Mouse (Mus musculus) forebrain, embryonic 15.5 days (tissue): ENCODE data around the gene Senp6. TPM values are rescaled to one million over a fixed set of nuclear protein-coding genes. Genes with fewer than 3 reads are reported as not detected.

Experiments used
- ATAC-seq: fragments of 200-750 bp; cut with Nextera tagmentation; replicated peaks from 2 replicates; pipeline ENCODE4 v1.8.0; 2017; ENCODE audit warnings: mild to moderate bottlenecking, moderate TSS enrichment, moderate library complexity
- H3K27ac ChIP-seq: fragments of 300-500 bp; sonication (generic); replicated peaks from 2 replicates; pipeline ENCODE4 v1.5.1; 2015; ENCODE audit warnings: mild to moderate bottlenecking, inconsistent platforms
- H3K27me3 ChIP-seq: fragments of 300-500 bp; sonication (generic); 2 replicates; pipeline ENCODE4 v1.6.1; 2015; ENCODE audit warnings: inconsistent platforms
- H3K36me3 ChIP-seq: fragments of 300-500 bp; sonication (generic); 2 replicates; pipeline ENCODE4 v1.6.1; 2015; ENCODE audit warnings: mild to moderate bottlenecking, inconsistent platforms
- H3K4me1 ChIP-seq: fragments of 300-500 bp; sonication (generic); 2 replicates; pipeline ENCODE4 v1.6.1; 2015; ENCODE audit warnings: inconsistent platforms
- H3K4me2 ChIP-seq: fragments of 300-500 bp; sonication (generic); replicated peaks from 2 replicates; pipeline ENCODE4 v1.6.1; 2015; ENCODE audit warnings: mild to moderate bottlenecking, inconsistent platforms
- H3K4me3 ChIP-seq: fragments of 300-500 bp; sonication (generic); 2 replicates; pipeline ENCODE4 v1.5.1; 2015; ENCODE audit warnings: mild to moderate bottlenecking, inconsistent platforms
- H3K9ac ChIP-seq: fragments of 300-500 bp; sonication (generic); replicated peaks from 2 replicates; pipeline ENCODE4 v1.6.1; 2015; ENCODE audit warnings: mild to moderate bottlenecking, inconsistent platforms
- H3K9me3 ChIP-seq: fragments of 300-500 bp; sonication (generic); 2 replicates; pipeline ENCODE4 v1.6.1; 2016; ENCODE audit warnings: inconsistent platforms
- WGBS: fragments of 180-500 bp; shearing (Covaris S2); methylation state at CpG from one replicate; pipeline ENCODE4 v1.1.7; 2015; ENCODE audit warnings: mixed read lengths; 5-methylcytosine and 5-hydroxymethylcytosine counted together
- polyA plus RNA-seq: library from polyadenylated mRNA; unstranded; fragments of >200 nt; fragmentation: Nextera tagmentation; extraction: Ambion mirVana; gene quantifications from 2 replicates; pipeline ENCODE4 v1.2.1, GENCODE M21; 2015

The Senp6 gene
- polyA plus RNA-seq, 1 experiment from 2014 or later: 56.3 TPM

- 2% methylated on average over 13 of the region's 13 CpGs for WGBS
- no peaks in the 10 kb centered on the region for H3K27me3 ChIP-seq
- peaks cover 8% of the 10 kb centered on the region for H3K4me1 ChIP-seq
- ATAC-seq: peak; percentile 3
- H3K9me3 ChIP-seq: no peaks in the 10 kb centered on the region
- no peak overlapping the region for H3K27ac ChIP-seq
- H3K4me2 ChIP-seq: peak overlapping the region; percentile 82
- peak overlapping the region; percentile 94 for H3K4me3 ChIP-seq
- no peak overlapping the region for H3K9ac ChIP-seq
- no peaks in the 10 kb centered on the region for H3K36me3 ChIP-seq
Measured at GRCm38 (mm10) chr9:80164191-80164590, 97.5 kb downstream of the Senp6 start.

DNA sequence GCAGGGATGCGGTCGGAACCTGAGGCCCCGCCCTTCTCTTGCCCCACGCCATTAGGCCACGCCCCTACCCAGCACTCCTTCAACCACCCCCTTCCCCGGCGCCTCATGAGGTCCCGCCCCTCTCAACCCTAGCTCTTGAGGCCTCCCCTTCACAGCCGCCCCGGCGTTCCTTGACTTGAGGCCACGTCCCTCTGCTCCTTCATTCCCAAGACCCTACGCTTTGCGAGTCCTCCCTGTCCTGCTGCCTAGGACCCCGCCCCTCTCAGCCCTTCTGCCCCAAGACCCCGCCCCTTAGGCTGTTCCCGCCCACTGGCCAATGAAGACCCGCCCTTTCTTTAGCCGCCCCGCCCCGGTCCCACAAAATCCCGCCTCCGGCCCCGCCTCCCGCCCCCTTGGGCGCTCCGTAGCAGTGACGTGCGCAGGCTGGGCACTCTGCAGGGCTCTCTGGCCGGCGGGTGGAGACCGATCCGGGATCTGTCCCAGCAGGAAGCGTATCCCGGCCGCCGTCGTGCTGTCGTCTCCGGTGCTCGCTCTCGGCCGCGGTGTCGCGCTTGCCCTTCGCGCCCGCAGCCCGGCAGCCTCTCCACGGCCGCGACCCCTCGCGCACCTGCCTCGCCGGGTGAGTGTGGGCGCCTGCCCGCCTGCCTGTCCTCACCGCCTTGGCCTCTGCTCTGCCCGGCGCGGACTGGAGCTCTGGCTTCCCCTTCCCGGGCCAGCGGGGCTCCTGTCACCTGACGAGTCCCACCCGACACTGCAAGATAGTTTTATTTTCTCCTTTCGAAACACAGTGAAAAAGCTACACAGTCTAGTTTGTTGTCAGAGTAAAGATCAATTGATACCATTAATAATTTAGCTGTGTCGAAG lies 98.1 kb downstream of the Senp6 start, which contains the start of gene Myo6:
Gene Myo6 (plus strand): TSS at position 421 of the 864 bp plus-strand sequence.
- H3K9me3 ChIP-seq: no peaks in the 10 kb centered on the region
- H3K27me3 ChIP-seq: no peaks in the 10 kb centered on the region
- under 1% methylated on average over 69 of the region's 69 CpGs for WGBS
- H3K4me2 ChIP-seq: peak within 1 kb of the TSS; percentile 82
- peak within 1 kb of the TSS; percentile 94 for H3K4me3 ChIP-seq
- H3K4me1 ChIP-seq: peaks cover 8% of the 10 kb centered on the region
- no peaks in the 10 kb centered on the region for H3K36me3 ChIP-seq
- H3K9ac ChIP-seq: peak within 1 kb of the TSS; percentile 74
- peak within 1 kb of the TSS; percentile 60 for H3K27ac ChIP-seq
- ATAC-seq: peak; percentile 97

GRCm38 (mm10) chr9:80165690-80166089 lies 99.0 kb downstream of the Senp6 start:
- peak overlapping the region; percentile 94 for H3K4me3 ChIP-seq
- H3K9ac ChIP-seq: no peak overlapping the region
- no peak overlapping the region for H3K27ac ChIP-seq
- no peaks in the 10 kb centered on the region for H3K9me3 ChIP-seq
- H3K4me2 ChIP-seq: peak overlapping the region; percentile 82
- WGBS: 53% methylated on average over 9 of the region's 9 CpGs
- H3K27me3 ChIP-seq: no peaks in the 10 kb centered on the region
- no peak for ATAC-seq
- no peaks in the 10 kb centered on the region for H3K36me3 ChIP-seq
- H3K4me1 ChIP-seq: peaks cover 8% of the 10 kb centered on the region

DNA sequence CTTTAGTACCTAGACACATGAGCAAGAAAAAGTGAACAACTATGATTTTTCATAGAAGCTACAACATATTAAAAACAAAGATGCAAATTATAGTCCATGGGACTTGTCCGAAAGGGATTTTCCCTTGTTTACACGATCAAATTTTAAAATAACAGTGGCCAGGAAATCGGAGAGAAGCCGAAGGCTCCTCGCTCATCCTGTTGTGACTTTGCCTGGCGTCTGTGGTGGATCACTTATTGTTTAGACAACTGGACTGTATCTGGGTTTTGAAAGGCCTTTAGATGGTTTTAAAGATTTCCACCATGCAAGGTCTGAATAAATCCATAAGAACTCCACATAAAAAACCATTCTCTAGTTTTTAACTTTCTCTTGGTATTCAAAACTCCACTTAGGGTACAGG lies 99.7 kb downstream of the Senp6 start:
- ATAC-seq: no peak
- Histone ChIP-seq H3K9me3 (no peaks in the 10 kb centered on the region), H3K27ac (no peak overlapping the region), H3K4me2 (no peak overlapping the region), H3K36me3 (no peaks in the 10 kb centered on the region), H3K27me3 (no peaks in the 10 kb centered on the region), H3K4me3 (no peak overlapping the region), H3K4me1 (peaks cover 7% of the 10 kb centered on the region), H3K9ac (no peak overlapping the region)
- WGBS: 88% methylated on average over 6 of the region's 6 CpGs

- no peak for ATAC-seq
- Histone ChIP-seq H3K9ac (no peak overlapping the region), H3K4me3 (no peak overlapping the region), H3K36me3 (no peaks in the 10 kb centered on the region), H3K4me2 (no peak overlapping the region), H3K27me3 (no peaks in the 10 kb centered on the region), H3K27ac (no peak overlapping the region), H3K4me1 (peaks cover 5% of the 10 kb centered on the region), H3K9me3 (no peaks in the 10 kb centered on the region)
- 80% methylated on average over 4 of the region's 4 CpGs for WGBS
Measured at GRCm38 (mm10) chr9:80167089-80167488, 100.4 kb downstream of the Senp6 start.

- H3K9ac ChIP-seq: no peak overlapping the region
- no peak overlapping the region for H3K4me2 ChIP-seq
- 70% methylated on average over 9 of the region's 9 CpGs for WGBS
- H3K4me3 ChIP-seq: no peak overlapping the region
- ATAC-seq: no peak
- H3K9me3 ChIP-seq: no peaks in the 10 kb centered on the region
- no peaks in the 10 kb centered on the region for H3K36me3 ChIP-seq
- H3K27me3 ChIP-seq: no peaks in the 10 kb centered on the region
- peaks cover 4% of the 10 kb centered on the region for H3K4me1 ChIP-seq
- H3K27ac ChIP-seq: no peak overlapping the region
Measured at GRCm38 (mm10) chr9:80169551-80169950, 102.8 kb downstream of the Senp6 start.

DNA sequence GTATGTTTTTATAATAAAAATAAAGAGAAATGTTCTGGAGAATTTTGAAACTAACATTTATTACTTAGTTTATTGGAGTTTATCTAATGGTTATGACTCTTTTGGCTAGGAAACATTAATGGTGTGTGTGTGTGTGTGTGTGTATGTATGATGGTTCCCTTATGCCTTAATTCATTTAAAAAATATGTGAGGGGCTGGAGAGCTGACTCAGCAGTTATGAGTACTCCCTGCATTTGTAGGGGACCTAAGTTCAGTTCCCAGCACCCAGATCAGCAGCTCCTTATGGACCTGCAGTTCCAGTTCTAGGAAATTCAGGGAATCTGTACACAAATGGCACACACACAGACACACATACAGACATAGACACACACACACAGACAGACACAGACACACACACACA lies 104.5 kb downstream of the Senp6 start:
- Histone ChIP-seq H3K36me3 (no peaks in the 10 kb centered on the region), H3K4me3 (no peak overlapping the region), H3K27me3 (no peaks in the 10 kb centered on the region), H3K27ac (no peak overlapping the region), H3K4me1 (peaks cover 4% of the 10 kb centered on the region), H3K9ac (no peak overlapping the region), H3K4me2 (no peak overlapping the region), H3K9me3 (no peaks in the 10 kb centered on the region)
- ATAC-seq: no peak

GRCm38 (mm10) chr9:80172396-80173222 lies 105.9 kb downstream of the Senp6 start:
- Histone ChIP-seq H3K4me2 (no peak overlapping the region), H3K9ac (no peak overlapping the region), H3K4me3 (no peak overlapping the region), H3K4me1 (peaks cover 4% of the 10 kb centered on the region), H3K9me3 (no peaks in the 10 kb centered on the region), H3K27ac (no peak overlapping the region), H3K36me3 (no peaks in the 10 kb centered on the region), H3K27me3 (no peaks in the 10 kb centered on the region)
- 50% methylated on average over 8 of the region's 8 CpGs for WGBS
- ATAC-seq: no peak

DNA sequence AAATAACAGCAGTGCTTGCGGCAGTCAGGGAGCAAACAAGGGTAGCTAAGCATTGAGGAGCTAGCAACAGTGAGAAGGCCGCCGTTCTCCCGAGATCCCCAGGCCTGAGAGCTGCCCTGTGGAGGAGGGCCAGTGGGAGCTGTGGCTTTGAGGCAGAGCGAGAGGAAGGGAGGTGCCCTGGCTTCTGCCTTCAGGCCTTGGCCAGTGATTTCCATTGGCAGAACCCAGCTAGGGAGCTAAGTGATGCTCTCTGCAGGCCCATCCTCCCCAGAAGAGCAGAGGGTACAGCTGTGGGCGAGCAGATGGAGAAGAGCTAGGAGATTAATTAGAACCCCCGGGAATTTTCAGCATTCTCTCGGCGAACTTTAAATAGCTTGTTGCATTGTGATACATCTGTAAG lies 106.9 kb downstream of the Senp6 start:
- ATAC-seq: peak; percentile 51; the same call in 1 of the 2 replicates
- Histone ChIP-seq H3K9me3 (no peaks in the 10 kb centered on the region), H3K4me2 (no peak overlapping the region), H3K9ac (no peak overlapping the region), H3K36me3 (no peaks in the 10 kb centered on the region), H3K27me3 (no peaks in the 10 kb centered on the region), H3K27ac (no peak overlapping the region), H3K4me3 (no peak overlapping the region), H3K4me1 (peaks cover 4% of the 10 kb centered on the region)
- 35% methylated on average over 9 of the region's 9 CpGs for WGBS

DNA sequence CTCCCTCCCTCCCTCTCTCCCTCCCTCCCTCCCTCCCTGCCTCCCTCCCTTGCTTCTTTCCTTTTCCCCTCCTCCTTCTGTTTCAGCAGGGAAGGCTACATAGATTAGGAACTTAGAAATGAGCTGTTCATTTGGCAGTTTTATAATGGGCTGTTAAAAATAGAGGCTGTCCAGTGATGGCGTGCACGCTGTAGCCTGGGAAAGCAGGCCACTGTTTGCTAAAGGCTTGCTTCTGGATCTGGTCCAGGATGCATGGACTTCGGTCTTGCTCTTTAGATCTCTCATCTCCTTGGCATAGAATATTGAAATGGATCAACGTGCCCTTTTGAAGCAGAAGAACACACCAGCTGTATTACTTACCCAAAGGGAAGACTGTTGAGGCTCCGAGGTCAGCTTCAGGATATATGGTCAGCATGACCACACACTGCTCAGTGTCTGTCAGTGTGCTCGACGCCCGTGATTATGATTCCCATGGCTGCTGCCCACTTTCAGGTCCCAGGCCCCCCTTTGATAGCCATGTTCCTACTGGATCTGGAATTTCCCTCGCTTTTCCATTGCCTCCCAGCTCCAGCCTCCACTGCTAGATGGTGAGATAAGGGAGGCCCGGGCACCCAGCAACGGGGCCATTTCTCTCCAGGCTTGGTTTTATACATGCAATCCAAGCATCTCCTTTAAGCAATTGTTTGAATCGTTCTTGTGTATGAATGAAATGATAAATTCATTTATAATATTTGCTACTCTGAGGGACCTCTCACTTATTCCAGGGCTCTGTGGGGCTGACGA lies 110.2 kb downstream of the Senp6 start:
- H3K4me3 ChIP-seq: no peak overlapping the region
- WGBS: 69% methylated on average over 13 of the region's 13 CpGs

DNA sequence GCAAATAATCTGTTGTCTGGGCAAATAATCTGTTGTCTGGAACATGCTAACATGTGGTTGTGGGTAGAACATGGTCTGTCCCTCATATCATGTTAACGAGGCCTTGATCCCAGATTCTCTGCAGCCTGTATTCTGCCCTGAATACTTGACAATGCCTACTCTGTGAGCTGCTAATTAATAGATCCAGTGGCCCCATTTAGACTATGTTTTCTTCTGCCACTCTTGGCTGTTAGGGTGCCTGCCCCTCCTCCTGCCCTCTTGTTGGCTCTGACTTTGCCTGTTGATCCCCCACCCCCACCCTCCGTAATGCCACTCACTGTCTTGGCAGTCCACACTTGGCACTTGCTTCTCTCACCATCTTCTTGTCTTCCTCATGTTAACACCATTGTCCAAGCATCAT lies 112.0 kb downstream of the Senp6 start:
- ATAC-seq: peak; percentile 58; the same call in 1 of the 2 replicates
- WGBS: 21% methylated on average over 2 of the region's 2 CpGs
- H3K4me1 ChIP-seq: peaks cover 2% of the 10 kb centered on the region

More for the DNA sequence above, 110.2 kb downstream of the Senp6 start:
- Histone ChIP-seq H3K27ac (no peak overlapping the region), H3K36me3 (no peaks in the 10 kb centered on the region), H3K27me3 (no peaks in the 10 kb centered on the region), H3K4me2 (no peak overlapping the region), H3K9ac (no peak overlapping the region), H3K9me3 (no peaks in the 10 kb centered on the region), H3K4me1 (peaks cover 4% of the 10 kb centered on the region)
- ATAC-seq: no peak

More for the DNA sequence above, 112.0 kb downstream of the Senp6 start:
- H3K27me3 ChIP-seq: no peaks in the 10 kb centered on the region
- H3K9ac ChIP-seq: no peak overlapping the region
- no peaks in the 10 kb centered on the region for H3K9me3 ChIP-seq
- no peak overlapping the region for H3K4me2 ChIP-seq
- no peaks in the 10 kb centered on the region for H3K36me3 ChIP-seq
- H3K4me3 ChIP-seq: no peak overlapping the region
- no peak overlapping the region for H3K27ac ChIP-seq
